Mouse (Mus musculus): ENCODE measurements around the gene Srebf2. TPM values are rescaled to one million over a fixed set of nuclear protein-coding genes. Genes with fewer than 3 reads are reported as not detected.
"Not testable (repeated sequence)": the region's sequence is repeated elsewhere in the genome, so short reads cannot be mapped to it uniquely, and the experiment has no call there.

Gene Srebf2
- polyA plus RNA-seq (2012; rRNA removed) = 55.3 and 68.9 TPM in 2 replicates

DNA sequence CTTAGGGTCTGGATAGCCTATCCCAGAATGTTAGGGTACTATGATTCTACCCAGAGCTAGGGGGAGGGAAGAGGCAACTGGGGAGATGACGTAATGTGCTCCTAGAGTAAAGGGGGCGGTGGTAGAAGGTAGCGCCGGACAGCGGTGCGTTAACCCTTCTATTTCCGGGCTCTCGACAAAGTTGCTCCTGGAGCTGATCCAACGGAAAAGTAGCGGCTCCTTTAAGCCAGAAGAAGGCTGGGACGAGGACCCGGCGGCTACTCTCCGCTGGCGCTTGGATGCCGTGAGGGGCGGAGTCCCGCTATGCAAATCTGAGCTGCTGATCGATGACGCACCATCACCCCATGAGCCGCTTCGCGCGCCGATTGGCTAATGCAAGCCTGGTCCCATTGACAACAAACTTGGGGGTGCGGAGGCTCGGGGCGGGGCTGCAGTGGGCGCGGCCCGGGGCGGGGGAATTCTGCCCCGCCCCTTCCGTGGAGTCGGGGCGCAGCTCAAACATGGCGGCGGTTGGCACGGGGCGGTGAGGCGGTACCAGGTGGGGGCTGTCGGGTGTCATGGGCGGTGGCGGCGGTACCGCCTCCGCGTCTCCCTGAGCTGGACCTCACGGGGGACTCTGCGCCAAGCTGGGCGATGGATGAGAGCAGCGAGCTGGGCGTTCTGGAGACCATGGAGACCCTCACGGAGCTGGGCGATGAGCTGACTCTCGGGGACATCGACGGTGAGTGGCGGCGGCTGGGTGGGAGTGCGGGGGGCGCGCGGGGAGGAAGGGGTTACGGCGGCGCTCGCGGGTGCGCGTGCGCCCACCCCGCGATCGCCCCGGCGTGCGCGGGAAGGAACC, at the start of gene Srebf2:
TSS of gene Srebf2 (plus strand) at position 412 of the 841 bp plus-strand sequence.
- DNase-seq (ENCODE audit: low spot score) = peak; percentile 94

DNA sequence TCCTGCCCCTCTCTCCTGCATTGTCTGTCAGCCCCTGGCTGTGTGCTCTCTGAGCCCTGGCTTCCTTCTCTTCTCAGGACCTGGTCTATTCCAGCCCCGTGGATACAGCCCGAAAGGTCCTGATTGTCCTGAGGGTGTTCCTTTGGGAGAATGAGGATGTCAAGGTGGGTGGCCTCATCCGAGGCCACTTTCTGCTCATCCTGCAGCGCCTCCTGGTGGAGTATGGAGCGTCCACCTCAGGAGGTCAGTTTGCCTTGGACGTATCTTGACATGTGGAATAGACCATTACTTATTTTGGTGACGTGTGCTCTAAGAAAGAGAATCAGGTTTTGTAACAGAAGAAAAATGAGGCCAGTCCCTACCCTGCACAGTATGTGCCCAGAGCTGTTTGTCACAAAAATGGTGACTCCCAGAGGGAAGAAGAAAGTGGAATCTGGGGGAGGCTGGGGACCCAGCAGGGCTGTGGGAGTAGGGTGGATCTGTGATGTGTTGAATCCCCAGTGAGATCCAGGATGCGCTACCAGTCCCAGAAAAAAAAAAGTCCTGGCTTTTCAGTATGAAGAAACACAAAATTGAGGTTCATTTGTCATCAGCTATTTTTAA, 39.9 kb upstream of the Srebf2 start:
- no peak for DNase-seq (ENCODE audit: low spot score)

DNA sequence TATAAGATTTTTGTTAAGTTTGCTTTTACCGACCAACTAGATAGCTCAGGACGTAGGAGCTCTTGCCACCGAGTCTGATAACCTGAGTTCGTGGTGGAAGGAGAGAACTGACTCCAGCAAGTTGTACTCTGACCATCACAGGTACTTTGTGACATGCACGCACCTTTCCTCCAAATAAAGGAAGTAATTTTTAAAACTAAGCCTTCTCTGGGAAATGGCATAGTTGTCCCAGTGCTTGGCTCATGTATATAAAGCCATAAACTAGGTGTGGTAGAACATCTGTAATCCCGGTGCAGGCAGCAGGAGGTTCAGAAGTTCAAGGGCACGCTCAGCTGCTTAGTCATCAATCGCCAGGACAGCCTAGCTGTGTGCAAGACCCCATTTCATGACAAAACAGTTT, 26.4 kb upstream of the Srebf2 start:
- no peak for DNase-seq (ENCODE audit: low spot score)

DNA sequence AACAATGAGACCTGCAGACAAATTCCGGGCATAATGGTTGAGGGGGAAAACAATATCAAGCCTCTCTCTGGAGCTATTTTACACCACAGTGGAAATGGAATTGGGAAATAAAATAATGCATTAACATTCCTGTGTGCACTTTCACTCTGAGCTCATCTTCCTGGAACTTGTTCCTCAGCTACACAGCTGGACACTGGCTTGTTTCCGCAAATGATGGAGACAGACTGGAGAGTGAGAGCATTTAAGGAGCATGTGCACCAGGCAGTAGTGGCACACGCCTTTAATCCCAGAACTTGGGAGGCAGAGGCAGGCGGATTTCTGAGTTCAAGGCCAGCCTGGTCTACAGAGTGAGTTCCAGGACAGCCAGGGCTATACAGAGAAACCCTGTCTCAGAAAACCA, 20.3 kb upstream of the Srebf2 start:
- not testable (repeated sequence) for DNase-seq (ENCODE audit: low spot score)

DNA sequence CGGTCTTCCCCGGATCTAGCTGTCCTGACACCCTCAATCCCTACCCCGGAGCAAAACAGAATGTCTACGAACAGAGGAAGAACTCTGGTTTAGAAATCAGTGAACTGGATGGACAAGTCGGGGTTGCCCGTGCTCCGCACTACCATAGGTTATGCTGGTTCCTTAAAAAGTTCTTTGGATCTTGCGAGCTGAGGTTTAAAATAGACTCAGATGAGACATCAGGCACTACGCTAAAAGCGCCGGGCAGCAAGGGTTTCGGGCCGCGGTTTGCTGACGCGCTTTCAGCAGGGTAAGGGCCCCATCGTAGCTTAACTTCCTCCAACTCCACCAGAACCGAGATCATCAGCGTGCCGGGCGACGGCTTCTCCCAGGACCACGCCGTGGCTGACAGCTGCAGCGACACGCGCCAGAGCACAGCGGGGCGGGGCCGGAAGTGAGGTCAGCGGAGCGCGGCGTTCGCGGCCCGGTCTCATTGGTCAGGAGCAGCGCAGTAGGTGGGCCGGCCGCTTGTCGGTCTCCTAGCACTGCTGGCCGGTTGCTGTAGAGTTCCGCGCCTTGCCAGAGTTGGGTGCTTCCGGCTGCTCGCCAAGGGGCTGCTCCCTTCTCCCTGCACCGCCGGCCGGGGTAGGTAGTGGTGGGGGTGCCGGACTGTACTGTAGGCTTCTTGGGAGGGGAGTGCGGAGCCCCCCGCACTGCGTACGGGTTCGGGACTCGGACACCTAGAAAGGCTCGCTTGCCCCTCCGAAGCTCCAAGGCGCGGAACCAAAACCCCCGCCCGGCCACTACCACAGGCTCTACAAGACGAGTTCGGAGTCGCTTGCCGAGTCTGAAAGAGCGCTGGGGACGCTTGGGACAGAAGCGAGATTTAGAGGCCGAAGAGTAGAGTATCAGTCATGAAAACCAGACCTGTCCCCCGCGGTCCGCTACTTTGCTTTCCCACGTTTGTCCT, 19.3 kb upstream of the Srebf2 start, which contains the start of gene Ccdc134:
TSS of gene Ccdc134 (plus strand) at position 497 of the 949 bp plus-strand sequence.
- DNase-seq (ENCODE audit: low spot score) = peak; percentile 88

DNA sequence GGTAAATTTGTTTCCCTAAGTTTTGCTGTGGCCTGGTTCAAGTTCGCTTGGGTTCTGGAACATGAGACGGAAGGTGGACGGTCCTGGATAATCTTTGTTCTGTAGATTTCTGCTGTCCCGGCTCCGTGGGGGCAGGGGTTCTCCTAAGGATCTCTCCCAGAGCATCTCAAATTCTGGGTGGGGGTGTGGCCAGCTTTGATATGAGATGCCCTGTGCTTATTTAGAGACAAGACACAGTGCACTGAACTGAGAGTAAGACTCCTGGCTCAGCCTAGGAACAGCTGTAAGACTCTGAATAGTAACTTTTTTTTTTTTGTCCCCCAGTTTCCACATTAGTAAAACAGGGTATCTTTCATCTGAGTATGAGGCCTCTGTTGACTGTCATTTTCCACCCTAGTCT, 18.6 kb upstream of the Srebf2 start:
- DNase-seq (ENCODE audit: low spot score) = no peak

DNA sequence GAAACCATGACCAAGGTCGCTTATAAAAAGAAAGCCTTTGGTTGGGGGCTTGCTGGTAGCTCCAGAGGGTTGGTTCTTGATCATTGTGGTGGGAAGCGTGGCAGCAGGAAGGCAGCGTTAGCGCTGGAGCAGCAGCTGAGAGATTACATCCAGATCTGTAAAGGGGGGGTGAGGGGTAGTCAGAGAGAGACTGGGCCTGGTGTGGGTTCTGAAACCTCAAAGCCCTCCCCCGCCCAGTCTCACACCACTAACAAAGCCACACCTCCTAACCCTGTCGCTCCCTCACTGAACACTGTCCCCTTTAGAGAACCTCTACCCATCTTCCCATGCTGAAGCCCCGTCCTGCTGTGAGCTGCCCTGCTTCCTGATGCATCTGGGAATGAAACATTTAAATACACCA, 16.4 kb upstream of the Srebf2 start:
- no peak for DNase-seq (ENCODE audit: low spot score)

DNA sequence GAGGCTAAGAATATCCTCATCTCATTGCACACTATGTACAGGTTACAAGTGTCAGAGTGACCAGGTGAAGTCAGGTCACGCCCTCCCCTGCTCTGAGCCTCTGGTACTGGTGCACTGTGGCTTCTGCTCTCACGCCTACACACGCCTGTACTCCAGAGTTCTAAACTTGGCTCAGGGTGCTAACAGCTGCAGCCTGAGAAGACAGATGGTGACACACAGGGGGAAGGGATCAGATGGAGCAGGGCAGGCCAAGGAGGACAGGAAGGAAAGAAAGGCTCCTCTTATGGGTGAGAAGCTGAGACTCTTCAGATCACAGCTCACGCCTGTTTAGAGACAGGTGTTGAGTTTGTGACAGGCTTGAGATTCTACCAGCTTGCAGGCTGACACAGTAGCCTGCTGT, 11.6 kb upstream of the Srebf2 start:
- no peak for DNase-seq (ENCODE audit: low spot score)

DNA sequence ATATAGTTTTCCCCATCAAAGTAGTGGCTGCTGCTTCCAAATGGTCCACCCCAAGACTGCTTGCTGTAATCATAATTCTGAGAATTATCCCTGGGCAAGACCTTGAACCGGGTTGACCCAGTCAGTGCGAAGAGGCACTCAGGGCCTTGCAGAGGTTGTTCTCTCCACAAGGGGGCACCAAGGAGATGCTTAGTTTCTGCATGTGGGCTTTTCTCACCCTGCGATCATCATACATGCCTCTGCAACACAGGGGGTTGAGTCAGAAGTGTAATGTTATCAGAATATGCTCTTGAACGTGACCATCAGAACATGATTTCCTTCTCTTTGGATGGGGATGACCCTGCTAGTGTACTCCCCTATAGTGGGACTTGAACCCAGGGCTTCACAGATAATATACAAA, 8.4 kb upstream of the Srebf2 start:
- DNase-seq (ENCODE audit: low spot score) = peak; percentile 31

DNA sequence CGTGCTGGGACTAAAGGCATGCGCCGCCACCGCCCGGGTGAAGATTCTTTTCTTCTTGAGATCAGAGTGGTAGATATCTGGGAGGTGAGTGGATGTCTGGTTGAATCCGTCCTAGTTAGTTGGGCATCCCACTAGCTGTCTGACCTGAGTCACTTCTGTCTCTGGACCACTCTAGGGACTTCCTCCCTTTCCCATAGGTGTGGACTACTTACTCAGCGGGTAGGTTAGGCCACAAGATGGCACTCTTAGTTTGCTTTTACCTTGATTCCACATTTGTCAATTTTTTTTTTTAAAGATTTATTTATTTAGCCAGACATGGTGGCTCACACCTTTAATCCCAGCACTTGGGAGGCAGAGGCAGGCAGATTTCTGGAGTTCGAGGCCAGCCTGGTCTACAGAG, 7.8 kb upstream of the Srebf2 start:
- no peak for DNase-seq (ENCODE audit: low spot score)

DNA sequence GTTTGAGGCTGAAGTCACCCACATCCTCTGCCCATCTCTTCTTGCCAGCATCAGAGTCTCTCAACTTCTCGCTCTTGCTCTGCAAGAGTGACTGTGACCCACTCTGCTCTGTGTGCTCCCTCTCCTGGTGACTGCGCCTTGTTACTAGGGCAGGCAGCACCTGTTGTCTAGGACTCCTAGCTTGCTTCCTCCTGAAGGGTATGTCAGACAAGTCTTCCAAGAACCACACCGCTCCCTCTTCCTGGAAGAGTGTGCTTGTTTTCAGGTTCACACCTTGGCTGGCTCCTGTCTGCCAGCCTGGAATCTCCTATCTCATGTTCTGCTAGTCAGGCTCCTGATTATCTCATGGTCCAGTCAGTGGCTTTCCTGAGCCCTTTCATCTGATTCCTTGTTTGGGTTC, 6.6 kb upstream of the Srebf2 start:
- DNase-seq (ENCODE audit: low spot score) = no peak

DNA sequence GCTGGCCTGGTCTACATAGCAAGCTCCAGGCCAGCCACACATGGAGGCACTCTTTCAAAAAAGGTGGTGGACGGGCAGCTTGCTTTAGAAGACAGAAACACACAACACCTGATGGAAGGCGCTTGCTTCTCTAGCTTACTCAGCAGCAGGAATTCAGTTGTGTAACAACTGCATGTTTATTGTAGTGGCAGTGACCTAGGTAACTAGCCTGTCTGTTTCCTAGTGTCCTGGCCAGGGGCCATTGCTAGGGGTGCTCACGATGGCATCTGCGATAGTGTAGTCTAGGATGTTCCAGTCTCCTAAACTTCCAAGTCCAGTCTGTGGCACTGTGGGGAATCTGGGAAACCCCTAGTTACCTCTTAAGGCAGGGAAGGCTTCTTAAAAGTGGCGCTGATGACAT, 2.8 kb upstream of the Srebf2 start:
- no peak for DNase-seq (ENCODE audit: low spot score)

DNA sequence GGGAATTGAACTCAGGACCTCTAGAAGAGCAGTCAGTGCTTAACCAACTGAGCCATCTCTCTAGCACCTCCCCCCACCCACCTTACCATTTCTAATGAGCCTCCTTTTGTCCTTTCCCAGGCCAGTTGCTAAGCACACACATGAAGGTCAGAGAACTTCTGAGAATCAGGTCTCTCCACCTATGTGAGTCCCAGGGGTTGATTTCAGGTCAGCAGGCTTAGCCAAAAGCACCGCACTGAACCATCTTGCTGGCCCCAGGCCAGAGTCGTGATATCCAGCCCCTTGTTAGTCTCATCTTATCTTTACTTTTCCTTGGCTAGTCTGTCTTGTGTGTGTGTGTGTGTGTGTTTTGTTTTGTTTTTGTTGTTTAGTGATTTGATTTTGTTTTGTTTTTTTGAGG, 1.6 kb upstream of the Srebf2 start:
- no peak for DNase-seq (ENCODE audit: low spot score)

DNA sequence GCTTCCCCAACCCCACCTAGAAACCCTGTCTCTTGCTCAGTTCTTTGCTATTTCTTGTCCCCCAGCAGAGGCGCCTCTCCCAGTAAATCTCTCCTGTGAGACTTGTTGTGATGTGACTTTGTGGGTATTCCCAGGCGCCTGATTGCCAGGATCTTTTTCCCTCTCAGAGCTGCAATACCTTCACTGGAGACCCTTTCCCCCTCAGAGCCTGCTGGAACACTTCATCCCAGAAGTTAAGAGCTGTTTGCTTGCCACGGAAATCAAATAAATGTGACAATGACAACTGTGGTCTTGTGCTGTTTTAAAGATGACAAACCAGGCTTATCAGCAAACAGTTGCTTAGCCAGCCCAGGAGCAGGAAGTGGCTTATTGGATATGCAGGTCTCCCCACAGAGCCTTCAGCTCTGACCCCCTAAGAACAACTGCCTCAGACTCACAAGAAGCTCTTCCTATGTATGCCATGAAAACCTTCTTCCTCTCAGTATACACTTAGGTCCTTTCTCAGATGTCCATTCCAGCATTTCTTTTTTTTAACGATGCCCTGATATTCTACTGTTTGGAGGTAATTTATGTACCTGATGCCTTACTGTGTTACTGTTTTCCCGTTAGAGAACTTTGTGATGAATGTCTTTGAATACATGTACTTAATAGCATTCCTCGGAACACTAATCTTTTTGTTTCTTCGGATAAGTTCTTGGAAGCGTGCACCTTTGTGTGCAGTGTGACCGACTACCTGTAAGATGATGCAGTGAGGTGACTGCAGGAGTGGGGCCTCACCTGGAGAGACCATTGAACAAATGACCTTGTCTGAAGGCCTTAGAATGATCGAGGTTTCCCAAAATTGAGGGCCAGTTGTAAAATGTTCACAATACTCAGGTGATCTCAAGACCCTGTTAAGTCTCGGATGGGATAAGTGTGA, 871 bp upstream of the Srebf2 start:
- DNase-seq (ENCODE audit: low spot score) = no peak

DNA sequence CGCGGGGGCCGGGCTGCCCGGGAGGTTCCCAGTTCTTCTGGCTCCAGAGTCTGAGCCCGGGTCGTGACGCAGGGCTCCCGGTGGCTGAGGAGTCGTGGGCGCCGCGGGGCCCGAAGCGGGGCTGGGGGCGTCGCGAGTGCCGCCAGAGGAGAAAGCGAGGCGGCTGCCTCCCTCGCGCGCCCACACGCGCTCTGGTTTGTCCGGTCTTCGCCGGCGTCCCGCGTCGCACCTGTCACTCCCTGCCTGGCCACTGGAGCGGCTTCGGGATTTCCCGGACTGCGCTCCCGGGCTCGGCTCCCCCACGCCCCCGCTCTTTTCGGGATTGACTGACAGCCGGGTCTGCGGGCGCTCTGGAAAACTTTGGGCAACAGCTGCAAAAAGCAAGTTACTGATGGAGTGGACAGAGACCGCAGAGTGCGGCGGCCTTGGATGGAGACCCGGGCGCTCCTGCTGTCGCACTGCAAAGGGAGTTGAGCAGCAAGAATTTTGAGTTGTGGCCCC, 680 bp downstream of the Srebf2 start:
- peak; percentile 49 for DNase-seq (ENCODE audit: low spot score)

DNA sequence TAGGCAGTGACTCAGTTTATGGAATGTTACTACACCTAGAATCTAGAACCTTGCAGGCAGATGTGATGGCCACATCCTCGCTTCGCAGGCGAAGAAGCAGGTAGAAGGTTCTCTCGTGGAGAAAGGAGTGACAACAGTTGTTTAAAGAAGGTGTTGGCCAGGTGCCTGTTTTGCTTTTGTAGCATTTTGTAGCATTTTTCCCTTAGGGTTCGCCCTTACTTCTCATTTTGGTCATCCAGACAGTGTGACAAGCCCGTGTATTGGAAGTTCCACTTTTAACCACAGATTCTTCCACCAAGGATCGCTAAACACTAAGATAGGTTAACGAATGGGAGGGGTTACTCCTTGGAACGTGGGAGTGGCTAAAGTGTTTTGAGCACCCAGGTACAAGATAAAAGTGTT, 1.5 kb downstream of the Srebf2 start:
- DNase-seq (ENCODE audit: low spot score) = no peak

DNA sequence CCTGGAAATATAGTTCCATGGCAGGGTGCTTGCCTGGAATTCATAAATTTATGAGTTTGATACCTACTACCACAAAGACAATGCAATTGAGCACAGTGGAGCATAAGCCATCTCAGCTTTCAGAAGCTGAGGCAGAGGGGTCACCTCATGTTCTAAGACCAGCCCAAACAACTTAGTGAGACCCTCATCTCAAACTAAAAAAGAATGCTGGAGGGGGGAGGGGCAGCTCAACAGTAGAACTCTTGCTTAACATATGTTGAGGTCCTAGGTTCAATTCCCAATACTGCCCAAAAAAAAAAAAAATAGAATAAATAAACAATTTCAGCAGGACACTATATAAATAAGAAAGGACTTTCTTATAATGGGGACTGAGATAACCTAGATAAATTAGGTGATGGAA, 3.1 kb downstream of the Srebf2 start:
- no peak for DNase-seq (ENCODE audit: low spot score)

DNA sequence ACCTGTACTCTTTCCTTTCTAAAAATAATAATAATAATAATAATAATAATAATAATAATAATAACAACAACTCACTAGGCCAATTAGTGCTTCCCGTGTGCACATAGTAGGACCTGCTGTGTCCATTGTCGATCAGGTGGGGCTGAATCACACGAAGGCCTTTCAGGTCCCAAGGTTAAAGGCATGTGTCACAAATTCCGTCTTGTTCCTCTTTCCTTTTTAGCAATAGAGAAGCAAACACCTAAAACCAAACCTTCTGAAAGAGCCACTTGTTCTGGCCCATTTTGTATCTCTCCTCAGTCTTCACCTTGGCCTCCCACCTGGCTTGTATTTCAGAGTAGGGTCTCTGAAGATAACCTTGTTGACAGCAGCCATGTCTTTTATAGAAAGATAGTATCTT, 4.2 kb downstream of the Srebf2 start:
- DNase-seq (ENCODE audit: low spot score) = no peak

DNA sequence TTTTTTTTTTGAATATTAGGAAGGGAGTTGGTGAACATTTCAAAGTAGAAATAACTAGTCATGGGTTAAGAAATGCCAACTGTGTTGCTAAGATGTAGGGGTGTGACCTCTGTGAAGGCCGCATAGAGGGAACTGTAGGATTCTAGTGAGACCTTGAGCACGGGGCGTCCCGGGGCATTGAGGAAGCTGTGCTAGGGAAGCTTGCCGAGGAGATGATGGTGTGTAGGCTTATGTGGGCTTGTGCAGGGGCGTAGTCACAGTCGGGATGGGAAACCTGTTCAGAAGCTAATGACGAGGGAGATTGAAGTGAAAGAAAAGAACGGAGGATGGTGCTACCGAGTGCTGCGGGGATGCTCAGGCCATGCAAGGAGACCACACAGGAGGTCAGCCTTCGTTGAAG, 5.0 kb downstream of the Srebf2 start:
- no peak for DNase-seq (ENCODE audit: low spot score)

DNA sequence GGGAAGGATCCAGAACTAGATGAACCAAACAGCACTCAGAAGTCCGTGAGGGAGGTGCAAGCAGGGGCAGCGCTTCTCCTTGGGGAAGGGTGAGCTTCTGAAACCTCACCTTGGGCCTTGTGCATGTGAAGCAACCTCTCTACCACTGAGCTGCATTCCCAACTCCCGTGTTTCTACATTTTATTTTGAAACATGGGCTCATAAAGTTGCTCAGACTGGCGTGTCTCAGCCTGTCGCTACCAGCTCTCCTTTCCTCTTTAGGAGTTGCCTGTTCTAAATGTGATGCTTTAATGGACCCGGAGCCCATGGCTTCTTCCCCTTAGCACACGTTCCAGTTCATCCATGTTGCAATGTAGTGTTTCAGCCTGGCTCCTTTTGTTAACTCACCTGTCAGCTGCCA, 5.5 kb downstream of the Srebf2 start:
- no peak for DNase-seq (ENCODE audit: low spot score)

DNA sequence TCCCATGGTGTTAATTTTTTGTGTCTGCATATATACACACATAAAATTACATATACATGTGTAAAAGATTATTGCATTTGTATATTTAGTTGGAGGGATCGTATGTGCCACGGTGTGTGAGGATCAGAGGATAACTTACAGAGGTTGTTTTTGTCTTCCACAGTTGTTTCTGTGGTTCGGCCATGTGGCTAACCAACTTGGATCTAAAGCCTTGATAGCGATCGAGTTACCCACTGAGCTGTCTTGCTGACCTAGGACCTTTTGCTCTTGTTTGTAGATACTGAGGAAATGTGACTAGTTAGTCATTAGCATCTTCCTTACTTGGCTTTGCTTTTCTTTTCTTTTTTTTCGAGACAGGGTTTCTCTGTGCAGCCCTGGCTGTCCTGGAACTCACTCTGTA, 9.3 kb downstream of the Srebf2 start:
- DNase-seq (ENCODE audit: low spot score) = no peak

Measured in urinary bladder, adult 2 months (tissue).